Mouse (Mus musculus) thymus, postnatal 14 days (tissue): ENCODE data around the gene Kansl1l.

Source experiments
- DNase-seq: peaks from one replicate; pipeline ENCODE4 v3.0.0; 2021

Kansl1l gene

GRCm38 (mm10) chr1:66817453-66817839 lies at the start of gene Kansl1l:
TSS of gene Kansl1l (minus strand) at chr1:66817562.
- DNase-seq: peak; percentile 98

GRCm38 (mm10) chr1:66865633-66866032 lies 48.3 kb upstream of the Kansl1l start:
- no peak for DNase-seq

- no peak for DNase-seq
Observed at GRCm38 (mm10) chr1:66863741-66864495, 46.6 kb upstream of the Kansl1l start.

- peak; percentile 73 for DNase-seq
Observed at GRCm38 (mm10) chr1:66862712-66863511, 45.5 kb upstream of the Kansl1l start, which contains the start of gene Acadl. TSS of gene Acadl (minus strand) at chr1:66863277.

- DNase-seq: no peak
Observed at GRCm38 (mm10) chr1:66861764-66862672, 44.7 kb upstream of the Kansl1l start.

GRCm38 (mm10) chr1:66847506-66847905 lies 30.1 kb upstream of the Kansl1l start:
- DNase-seq: peak; percentile 50

GRCm38 (mm10) chr1:66845690-66846318 lies 28.4 kb upstream of the Kansl1l start:
- no peak for DNase-seq

- no peak for DNase-seq
Observed at GRCm38 (mm10) chr1:66841938-66842337, 24.6 kb upstream of the Kansl1l start.

GRCm38 (mm10) chr1:66841510-66841909 lies 24.1 kb upstream of the Kansl1l start:
- no peak for DNase-seq

GRCm38 (mm10) chr1:66839755-66840438 lies 22.5 kb upstream of the Kansl1l start:
- no peak for DNase-seq

GRCm38 (mm10) chr1:66839135-66839534 lies 21.8 kb upstream of the Kansl1l start:
- no peak for DNase-seq

GRCm38 (mm10) chr1:66838184-66839042 lies 21.1 kb upstream of the Kansl1l start:
- DNase-seq: peak; percentile 88

- DNase-seq: no peak
Observed at GRCm38 (mm10) chr1:66837207-66837606, 19.8 kb upstream of the Kansl1l start.

GRCm38 (mm10) chr1:66832636-66833165 lies 15.3 kb upstream of the Kansl1l start:
- DNase-seq: no peak

- DNase-seq: no peak
Observed at GRCm38 (mm10) chr1:66831824-66832600, 14.7 kb upstream of the Kansl1l start.

- DNase-seq: no peak
Observed at GRCm38 (mm10) chr1:66829400-66830080, 12.2 kb upstream of the Kansl1l start.

GRCm38 (mm10) chr1:66821966-66822365 lies 4.6 kb upstream of the Kansl1l start:
- no peak for DNase-seq

GRCm38 (mm10) chr1:66820241-66820640 lies 2.9 kb upstream of the Kansl1l start:
- no peak for DNase-seq

- peak; percentile 68 for DNase-seq
Observed at GRCm38 (mm10) chr1:66817865-66818315, 528 bp upstream of the Kansl1l start.
